Mouse (Mus musculus) adrenal gland, adult (tissue): ENCODE results near the gene Rab6b.

ENCODE experiments used
- DNase-seq, 2 experiments: peaks; one replicate each; pipeline ENCODE4 v3.0.0; 2022 to 2023; ENCODE audit warnings: low spot score in 1 of 2; ENCODE audit not compliant: inconsistent age in 2 of 2

Gene Rab6b

DNA sequence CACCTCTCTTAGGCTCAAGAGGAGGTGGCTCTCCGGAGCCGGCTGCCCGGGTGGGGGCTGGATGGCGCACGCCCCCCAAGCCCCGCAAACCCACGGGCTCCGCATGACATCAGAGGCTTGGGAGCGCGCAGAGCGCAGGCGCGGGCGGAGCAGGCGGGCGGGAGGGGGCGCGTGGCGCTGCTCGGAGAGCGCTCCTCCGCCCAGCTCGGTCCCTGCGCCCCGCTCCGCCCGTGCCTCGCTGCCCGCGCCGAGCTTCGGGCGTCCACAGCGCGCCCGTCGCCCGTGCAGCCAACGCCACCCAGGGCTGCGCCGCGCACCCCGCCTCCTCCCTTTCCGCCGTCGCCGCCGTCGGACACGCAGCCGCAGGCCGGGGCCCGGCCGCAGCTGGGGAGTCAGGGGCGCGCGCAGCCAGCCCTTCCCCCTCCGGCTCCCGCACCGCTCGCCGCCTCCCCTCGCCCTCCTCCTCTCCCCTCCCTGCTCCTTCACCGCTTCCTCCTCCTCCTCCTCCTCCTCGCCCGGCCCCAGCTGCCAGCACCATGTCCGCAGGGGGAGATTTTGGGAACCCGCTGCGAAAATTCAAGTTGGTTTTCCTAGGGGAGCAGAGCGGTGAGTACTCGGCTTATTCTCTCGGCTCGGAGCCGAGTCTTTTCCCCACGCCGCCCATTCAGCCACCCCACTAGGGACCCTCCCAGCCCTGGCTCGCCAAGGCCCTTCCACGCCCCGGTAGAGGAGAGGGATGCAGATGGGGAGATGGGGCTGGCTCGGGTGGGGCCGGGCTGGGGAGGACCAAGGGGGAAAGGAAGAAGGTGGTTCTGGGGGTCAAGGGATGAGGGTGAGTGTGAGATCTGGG, at the start of gene Rab6b:
Gene Rab6b, plus strand, starts transcription at position 167 of the 850 bp plus-strand sequence.
- peak; percentile 45 to 75 for DNase-seq

DNA sequence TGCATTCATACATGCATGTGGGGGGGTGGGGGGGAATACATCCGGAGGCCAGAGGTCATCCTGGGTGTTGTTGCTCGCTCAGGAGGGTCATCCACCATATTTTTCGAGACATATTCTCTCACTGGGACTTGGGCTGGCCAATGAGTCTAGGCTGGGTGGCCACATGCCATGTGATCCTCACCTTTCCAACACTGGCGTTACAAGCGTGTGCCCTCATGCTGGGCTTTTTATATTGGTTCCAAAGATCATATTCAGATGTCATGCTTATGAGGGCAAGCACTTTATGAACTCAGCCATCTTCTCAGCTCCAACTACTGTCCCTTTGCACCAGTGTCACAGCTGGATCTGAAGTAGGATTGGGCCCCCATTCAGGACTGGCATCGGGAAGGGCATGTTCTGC, 48.0 kb upstream of the Rab6b start:
- DNase-seq = no peak

DNA sequence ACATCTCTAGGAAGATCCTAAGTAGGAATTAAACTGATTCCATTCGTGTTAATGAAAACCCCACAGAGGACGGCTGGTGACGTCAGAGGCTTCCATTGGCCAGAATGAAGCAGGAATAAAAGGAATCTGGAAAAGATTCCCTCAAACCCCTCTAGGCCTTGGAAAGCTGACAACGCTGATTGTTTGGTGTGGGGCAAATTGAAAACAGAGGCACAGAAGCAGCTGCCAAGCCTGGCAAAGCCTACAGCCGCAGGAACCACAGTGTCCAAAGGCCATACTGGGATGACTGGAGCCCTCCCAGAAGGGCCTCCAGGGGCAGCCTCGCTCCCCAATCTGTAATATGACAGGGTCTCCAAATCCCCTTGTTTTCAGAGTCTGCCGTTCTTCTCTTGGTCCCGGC, 44.7 kb upstream of the Rab6b start:
- no peak for DNase-seq

DNA sequence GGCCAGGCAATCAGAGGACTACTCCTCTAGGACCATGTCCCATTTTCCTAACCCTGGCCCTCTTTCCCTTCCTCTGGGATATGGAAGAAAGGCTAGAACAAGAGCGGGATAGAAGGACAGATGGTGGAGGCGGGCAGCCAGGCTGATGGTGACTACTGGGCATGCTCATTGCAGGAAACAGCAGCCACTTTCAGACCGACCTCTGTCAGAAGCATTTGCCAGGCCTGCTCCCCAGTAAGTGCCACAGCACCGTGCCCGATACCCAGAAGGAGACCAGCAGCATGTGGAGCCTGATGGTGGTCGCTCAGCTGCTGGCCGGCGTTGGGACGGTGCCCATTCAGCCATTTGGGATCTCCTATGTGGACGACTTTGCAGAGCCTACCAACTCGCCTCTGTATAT, 43.9 kb upstream of the Rab6b start:
- no peak for DNase-seq

DNA sequence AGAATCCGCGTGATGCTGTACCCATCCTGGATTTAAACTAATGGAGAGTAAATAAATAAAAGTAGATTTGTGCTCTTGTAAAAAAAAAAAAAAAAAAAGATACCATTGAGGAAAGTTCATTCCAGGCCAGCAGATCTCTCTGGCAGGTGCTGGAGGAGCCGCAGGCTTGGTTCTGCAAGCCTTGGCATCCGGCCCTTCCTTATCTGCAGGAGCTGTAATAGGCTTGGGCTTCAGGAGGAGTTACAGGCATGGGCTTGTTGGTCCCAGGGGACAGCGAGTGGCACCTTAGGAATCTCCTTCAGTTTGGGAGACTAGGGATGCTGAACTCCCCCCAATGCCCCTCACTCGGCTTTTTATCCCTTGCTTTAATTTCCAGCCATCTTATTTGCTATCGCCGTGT, 42.8 kb upstream of the Rab6b start:
- no peak for DNase-seq

DNA sequence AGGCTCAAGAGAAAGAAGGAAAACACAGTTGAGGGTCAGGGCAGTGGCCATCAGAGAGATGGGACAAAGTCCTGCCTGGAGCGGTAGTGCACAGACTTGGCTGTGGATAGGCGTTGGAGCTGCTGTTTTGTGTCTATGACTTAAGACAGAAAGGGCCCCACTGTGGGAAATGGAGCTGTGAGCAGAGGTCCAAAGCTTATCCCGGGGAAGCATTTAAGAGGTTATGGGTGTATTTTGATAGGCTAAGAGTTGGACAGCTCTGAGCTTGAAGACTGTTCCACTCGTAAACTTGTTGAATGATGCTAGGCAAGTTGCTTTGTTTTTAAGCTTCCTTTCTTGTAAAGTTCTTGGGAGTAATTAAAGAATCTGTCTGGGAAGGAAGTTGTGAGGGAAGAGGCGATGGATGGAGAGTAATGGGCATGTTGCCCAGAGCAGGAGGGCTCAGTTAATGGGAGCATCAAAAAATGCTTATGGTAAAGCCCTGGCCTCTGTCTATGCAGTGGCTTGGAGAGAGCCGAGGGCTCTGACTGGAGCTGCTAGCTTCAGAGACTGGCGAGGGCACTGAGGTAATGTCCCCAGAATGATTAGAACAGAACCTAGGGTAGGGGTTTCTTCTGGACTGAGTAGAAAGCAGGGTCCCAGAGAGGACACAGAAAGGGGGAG, 39.9 kb upstream of the Rab6b start:
- no peak for DNase-seq

DNA sequence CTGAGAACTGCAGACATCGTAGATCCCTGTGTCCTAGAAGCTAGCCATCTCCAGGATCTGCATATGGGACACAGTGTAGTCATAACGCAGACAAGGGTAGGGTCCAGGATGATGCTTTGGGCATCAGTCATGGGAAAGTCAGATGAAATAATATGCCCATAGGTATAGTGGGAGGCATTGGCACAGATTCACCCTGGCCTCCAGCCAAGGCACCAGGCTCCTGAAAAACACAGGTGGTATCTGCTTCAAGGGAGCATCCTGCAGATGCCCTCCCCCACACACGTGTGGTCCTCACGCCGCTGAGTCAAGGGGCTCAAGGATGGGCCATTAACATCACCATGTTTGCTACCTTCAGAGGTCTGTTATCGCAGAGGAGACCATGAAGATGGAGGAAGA, 39.4 kb upstream of the Rab6b start:
- no peak for DNase-seq

DNA sequence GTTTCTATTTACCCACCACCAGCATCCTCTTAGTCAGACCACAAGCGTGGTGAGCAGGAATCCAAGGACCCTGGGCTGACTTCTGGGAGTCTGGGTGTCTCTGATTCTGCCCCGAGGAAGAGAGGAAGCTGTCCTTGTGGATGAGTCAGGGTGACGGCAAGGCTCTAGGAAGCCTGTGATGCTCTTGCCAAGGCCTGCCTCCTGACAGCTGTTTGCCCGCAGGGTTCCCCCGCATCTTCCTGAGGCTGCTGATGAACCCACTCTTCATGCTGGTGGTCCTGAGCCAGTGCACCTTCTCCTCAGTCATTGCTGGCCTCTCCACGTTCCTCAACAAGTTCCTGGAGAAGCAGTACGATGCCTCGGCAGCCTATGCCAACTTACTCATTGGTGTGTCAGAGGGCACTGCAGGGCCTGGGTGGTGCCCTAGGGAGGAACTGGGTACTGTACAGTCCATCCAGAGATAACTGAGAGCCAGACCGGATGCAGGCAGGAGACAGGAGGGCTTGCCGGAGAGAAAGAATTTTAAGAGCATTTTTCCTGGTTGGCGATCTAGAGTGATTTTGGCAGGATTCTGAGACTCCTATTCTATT, 38.6 kb upstream of the Rab6b start:
- DNase-seq = peak; percentile 66 to 91

DNA sequence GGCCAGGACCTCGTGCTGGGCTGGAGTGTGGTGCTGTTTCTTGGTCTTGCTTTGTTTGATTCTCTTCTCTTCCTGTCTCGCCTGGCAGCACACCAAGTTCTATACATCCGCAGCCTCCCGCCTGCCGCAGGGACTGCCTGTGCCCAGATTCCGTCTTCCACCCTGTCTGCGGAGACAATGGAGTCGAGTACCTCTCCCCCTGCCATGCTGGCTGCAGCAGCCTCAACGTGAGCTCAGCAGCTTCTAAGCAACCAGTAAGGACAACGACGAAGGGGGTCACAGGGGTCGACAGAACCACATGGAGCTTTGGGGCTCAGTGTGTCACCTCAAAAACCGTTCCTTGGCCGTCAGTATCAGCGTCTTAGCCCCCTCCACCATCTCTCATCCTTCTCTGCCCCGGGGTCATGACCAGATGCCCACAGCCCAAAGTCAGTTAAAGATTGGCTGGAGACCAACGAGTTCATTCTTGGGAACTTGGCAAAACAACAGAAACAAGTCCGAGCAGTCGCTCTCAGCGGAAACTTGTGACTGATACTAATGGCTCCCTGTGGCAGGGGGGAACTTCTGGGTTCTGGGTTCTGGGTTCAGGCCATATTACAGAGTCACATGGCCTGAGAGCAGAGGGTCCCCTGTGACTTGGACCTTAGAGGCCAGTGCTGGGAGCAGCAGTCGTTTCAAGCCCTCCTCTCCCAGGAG, 34.6 kb upstream of the Rab6b start:
- DNase-seq = peak; percentile 57 to 70

DNA sequence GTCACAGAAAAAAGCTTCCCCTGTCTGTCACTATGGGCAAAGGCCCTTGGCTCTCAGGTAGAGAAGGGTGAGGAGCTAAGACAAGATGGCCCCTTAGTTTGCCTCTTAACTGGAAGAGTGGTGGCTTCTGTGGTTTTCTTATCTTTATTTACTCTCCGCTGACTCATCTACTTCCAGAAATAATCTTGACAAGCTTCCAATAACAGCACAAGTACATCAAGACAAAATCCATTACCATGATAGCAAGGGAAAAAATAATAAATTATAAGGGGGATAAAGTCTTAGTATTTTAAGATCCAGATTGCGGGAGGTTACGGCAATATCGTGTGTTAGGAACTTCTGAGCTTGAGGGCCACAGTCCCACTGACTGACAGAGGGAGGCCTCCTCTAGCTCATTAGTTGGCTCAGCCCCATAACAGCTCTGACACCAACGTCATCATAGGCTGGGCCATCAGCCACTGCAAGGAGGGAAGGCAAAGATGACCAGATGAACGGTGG, 33.3 kb upstream of the Rab6b start:
- DNase-seq = peak; percentile 40 to 73

DNA sequence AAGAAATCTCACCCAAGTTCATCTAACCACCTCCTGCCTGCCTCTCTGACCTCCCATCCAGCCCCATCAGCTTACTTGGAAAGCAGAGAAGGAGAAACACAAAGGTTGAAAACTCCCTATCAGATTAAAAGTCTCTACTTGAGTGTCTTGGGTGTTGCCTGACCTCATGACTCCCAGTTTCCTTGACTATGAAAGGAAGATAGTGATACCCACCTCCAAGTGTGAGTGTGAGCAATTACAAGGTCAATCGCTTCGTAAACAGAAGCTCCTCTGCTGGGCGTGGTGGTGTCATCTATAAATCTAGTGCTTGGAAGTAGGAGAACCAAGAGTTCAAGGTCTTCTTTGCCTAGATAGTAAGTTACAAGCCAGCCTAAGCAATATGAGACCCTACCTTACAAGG, 31.4 kb upstream of the Rab6b start:
- DNase-seq = no peak

DNA sequence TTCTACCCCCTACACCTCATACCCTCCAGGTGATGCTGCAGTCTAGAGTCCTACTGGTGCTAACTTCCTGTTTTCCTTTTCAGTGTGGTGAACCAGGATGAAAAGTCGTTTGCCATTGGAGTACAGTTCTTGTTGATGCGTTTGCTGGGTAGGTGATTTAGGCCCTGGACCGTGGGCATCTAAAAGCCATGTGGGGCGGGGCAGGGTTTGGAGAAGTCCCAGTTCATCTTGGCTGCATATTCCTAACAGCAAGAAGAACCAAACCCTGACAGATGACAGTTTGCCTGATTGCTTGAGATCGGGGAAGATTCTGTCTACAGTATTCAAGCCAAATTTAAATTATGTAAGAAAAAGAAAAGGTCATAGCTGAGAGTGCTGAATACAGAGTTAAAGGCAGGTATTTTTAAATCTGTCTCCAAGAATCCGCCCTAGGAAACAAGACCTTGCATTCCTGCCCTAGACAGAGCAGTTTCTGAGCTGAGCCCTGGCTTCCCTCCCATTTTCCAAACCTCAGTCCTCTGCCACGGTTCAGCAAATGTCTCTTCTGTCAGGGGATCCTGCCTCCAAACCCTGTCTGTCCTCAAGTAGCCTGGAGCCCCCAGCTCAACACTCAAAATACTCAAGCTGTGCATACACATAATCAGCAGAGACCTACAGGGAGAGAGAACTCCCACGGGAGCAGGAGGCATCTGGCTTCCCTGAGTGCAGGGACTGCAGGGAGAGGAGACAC, 29.2 kb upstream of the Rab6b start:
- peak in 1 of 2 experiments; percentile 42 for DNase-seq

DNA sequence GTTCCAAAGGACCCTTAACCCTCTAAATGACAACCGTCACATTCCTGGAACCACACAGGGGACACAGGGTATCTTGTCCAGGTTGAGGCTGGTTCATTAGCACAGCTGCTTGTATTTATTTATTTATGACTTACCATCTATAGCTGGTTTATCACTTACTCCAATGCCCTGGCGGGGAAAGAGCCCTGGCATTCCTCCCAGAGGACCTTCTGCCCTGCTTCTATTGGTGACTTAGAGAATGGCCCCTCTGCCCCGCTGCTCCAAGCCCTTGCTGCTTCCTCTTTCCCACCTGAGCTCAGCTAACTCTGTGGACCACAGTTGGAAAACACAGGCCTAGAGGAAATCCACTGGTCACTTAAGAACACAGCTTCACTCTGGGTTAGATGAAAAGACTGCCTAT, 28.2 kb upstream of the Rab6b start:
- no peak for DNase-seq

DNA sequence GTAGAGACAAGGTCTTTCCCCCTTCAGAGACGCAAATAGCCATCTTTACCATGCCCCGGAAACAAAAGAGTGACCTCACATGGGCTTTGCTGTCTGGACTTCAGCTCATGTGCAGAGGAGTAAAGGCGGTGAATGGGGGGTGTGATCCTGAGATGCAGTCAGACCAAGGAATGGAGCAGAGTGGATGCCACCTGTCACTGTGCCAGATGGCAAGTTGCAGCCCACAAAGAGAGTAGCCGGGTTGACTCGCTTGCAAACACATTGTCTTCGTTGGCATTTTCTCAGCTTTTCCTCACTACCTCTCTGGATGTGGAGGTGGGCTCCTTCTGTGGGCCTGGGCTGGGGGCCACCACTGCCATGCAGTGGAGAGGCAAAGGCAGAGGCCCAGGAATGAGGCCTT, 24.9 kb upstream of the Rab6b start:
- no peak for DNase-seq

DNA sequence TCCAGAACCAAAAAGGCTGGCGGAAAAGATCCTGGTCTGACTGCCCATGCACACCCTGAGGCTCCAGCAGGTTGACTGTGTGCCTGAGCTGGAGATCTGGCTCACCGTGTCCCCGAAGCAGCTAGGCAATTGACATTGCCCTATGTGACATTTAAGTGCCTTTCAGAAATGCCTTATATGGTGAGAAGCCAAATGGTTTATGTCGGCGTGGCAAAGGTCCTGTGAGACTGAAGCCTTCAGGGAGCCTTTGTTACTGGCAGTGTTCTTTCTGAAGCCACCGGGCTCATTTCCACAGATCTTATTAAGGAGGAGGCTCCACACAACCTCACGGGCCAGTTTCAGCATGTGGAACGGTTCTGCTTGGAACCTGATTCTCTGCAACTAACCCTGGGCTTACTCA, 24.3 kb upstream of the Rab6b start:
- DNase-seq = peak in 1 of 2 experiments; percentile 27

DNA sequence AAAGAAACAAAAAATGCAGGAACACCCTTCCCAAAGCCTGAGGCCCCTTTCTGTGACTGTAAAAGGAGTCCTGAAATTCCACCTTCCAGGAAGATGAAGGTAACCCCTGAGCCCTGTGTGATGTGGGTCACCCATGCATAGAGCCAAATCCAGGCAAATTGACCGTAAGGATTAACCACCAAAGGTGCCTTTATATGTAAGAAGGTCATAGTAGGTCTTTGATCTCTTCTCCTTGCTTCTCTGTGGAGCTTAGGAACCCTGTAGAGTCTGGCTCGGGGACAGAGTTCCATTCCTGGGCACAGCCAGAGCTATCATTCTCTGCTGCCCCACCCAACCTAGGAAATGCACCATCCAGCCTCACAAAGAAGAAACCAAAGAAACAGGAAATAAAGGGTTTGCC, 22.9 kb upstream of the Rab6b start:
- no peak for DNase-seq

DNA sequence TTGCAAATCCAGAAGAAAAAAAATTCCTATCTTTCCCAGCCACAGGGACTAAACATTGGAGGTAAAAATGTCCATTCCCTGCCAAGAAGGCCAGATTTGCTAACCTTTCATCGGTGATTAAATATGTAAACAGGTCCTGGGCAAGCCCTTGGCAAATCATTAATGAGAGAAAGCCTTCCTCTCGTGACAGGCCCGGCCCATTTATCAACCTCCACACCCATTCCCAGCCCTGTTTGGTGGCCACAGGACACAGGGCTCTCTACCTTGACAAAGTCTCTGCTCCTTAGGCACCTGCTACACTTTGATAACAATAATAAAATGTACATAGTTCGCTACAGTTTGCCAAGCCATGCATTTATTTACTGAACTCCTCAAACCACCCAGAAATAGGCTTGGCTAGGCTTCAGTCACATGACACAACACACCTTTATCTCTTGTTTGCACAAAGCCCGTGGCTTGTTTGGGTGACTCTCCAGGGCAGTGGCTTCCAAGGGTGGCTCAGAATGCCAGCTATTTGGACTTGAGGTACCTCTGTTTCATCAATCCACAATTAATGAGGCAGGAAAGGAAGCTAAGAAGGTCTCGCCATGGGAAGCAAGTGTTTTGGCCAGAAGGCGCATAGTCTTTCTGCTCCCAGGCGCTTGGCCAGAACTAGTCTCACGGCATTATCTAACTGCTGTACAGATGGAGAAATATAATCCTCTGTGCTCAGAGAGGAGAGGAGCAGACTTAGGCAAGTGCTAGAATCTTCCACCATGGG, 21.3 kb upstream of the Rab6b start:
- DNase-seq = no peak

DNA sequence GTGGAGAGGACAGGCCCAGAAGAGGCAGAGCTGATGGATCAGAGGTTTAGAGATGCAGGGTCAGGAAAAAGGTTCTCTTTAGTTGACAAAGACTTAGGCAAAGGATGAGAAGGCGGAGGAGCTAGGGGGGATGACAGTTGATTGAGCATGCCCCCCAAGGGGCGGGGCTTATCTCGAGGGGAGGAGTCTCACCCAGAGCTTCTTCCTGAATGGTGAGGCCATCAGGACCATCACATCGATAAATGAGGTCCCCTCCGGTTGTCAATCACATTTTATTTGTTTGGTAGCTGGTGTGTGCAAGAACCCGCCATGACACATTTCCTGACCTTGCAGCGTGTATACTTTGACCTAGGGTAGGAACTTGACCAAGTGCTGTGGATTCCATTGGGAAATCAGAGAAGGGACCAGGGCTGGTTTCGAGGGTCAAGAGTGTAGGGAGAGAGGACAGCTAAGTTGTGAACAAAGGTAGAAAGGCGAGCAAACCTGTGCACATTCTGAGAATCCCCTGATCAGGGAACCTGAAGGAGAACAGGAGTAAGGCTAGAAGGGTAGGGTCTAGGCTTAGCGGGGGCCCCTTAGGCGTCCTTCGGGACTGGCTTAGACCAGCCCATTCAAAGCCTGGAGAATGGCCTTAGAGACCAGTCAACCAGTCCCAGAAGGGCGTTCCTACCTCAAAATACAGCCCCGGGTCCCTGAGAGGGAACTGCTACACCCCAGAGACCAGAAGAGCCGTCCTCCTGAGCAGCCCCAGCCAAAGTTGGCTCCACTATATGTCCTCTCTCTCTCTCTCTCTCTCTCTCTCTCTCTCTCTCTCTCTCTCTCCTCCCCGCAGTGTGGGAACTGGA, 20.3 kb upstream of the Rab6b start:
- DNase-seq = peak in 1 of 2 experiments; percentile 16

DNA sequence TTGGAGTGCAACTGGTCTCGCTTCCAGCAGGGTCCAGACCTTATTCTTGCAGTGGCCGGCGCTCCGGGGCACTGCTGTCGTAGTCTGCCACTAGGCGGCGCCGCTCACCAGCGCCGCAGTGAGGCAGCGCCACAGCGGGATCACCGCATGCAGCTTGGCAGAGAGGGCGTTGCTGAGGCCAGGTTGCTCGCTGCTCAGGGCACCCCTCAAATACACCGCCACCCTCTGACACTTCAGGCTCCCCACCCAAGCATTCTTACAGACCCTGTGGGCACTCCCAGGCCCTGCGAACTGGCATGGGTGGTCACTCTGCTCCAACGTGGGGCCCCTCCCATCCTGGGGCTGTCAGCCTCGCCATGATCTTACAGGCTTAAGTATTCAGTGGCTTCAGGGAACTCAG, 19.3 kb upstream of the Rab6b start:
- peak; percentile 73 to 89 for DNase-seq
